Mouse (Mus musculus) heart, postnatal 0 days (tissue): ENCODE data around the gene Specc1l. TPM values are rescaled to one million over a fixed set of nuclear protein-coding genes. Genes with fewer than 3 reads are reported as not detected.

Experiments used
- ATAC-seq: fragments of 200-750 bp; cut with Nextera tagmentation; 2 replicates; pipeline ENCODE4 v1.8.0; 2017; ENCODE audit warnings: low read depth, moderate number of reproducible peaks, moderate library complexity; ENCODE audit not compliant: insufficient read depth
- DNase-seq: peaks from one replicate; pipeline ENCODE4 v3.0.0-alpha.2; 2016; ENCODE audit warnings: low spot score
- H3K27ac ChIP-seq: fragments of 300-500 bp; sonication (generic); 2 replicates; pipeline ENCODE4 v1.5.1; 2014; ENCODE audit warnings: low read depth, mild to moderate bottlenecking
- H3K27me3 ChIP-seq: fragments of 300-500 bp; sonication (generic); 2 replicates; pipeline ENCODE4 v1.6.1; 2014; ENCODE audit warnings: low read length, mixed read lengths; ENCODE audit not compliant: control insufficient read depth, insufficient read depth
- H3K36me3 ChIP-seq: fragments of 300-500 bp; sonication (generic); replicated peaks from 2 replicates; pipeline ENCODE4 v1.6.1; 2014; ENCODE audit warnings: low read length, mixed read lengths; ENCODE audit not compliant: control insufficient read depth, insufficient read depth
- H3K4me1 ChIP-seq: fragments of 300-500 bp; sonication (generic); 2 replicates; pipeline ENCODE4 v1.6.1; 2014; ENCODE audit warnings: antibody characterized with exemption; ENCODE audit not compliant: control insufficient read depth, insufficient read depth
- H3K4me2 ChIP-seq: fragments of 300-500 bp; sonication (generic); 2 replicates; pipeline ENCODE4 v1.6.1; 2014; ENCODE audit warnings: low read depth, mild to moderate bottlenecking, low read length, moderate library complexity
- H3K4me3 ChIP-seq: fragments of 300-500 bp; sonication (generic); 2 replicates; pipeline ENCODE4 v1.5.1; 2014; ENCODE audit warnings: low read depth, low read length
- H3K9ac ChIP-seq: fragments of 300-500 bp; sonication (generic); replicated peaks from 2 replicates; pipeline ENCODE4 v1.6.1; 2014; ENCODE audit warnings: low read depth, low read length, mixed read lengths
- H3K9me3 ChIP-seq: fragments of 300-500 bp; sonication (generic); replicated peaks from 2 replicates; pipeline ENCODE4 v1.6.1; 2016; ENCODE audit warnings: low read length; ENCODE audit not compliant: control insufficient read depth
- CTCF ChIP-seq: IDR thresholded peaks from 2 replicates; pipeline ENCODE4 v1.5.1; 2016; ENCODE audit warnings: antibody characterized with exemption, control low read depth, low read depth
- EP300 ChIP-seq: IDR thresholded peaks from 2 replicates; pipeline ENCODE4 v1.6.1; 2016; ENCODE audit warnings: antibody characterized with exemption, low read depth
- WGBS: fragments of 180-500 bp; shearing (Covaris S2); extraction: QIAGEN DNeasy Blood & Tissue Kit; methylation state at CpG from one replicate; pipeline ENCODE4 v1.1.7; 2014; 5-methylcytosine and 5-hydroxymethylcytosine counted together
- polyA plus RNA-seq: library from polyadenylated mRNA; unstranded; fragments of >200 nt; fragmentation: Nextera tagmentation; extraction: Ambion mirVana; gene quantifications from 2 replicates; pipeline ENCODE4 v1.2.1, GENCODE M21; 2015
- total RNA-seq: library from RNA; depleted of rRNA; stranded (reverse); fragments of >200 nt; gene quantifications from 2 replicates; pipeline ENCODE4 v1.2.3, GENCODE M21; 2014; ENCODE audit warnings: low replicate concordance

Specc1l gene
- total and polyA plus RNA-seq, 2 experiments from 2014 or later, result 13.3 to 23.4 TPM

DNA sequence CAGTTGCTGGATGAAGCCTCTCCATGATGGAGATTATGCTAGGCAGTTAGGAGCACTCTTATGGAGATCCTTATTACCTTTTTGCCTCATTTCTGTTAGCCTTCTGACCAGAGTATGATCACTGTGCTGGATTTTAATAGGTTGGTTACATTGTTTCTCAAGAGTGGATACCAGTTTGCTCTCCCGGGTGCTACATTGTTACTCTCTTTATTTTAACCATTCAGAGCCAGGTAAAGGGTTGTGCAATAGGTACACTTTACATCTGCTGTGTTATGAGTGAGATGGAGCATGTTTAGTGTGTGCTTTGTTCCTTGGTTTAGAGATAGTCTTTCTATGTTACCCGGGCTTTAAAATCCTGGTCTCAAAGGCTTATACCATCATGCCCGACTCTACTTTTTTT lies 24.3 kb downstream of the Specc1l start:
- Histone ChIP-seq H3K9ac (no peak overlapping the region), H3K36me3 (peaks cover 31% of the 10 kb centered on the region), H3K27ac (no peak overlapping the region), H3K9me3 (no peaks in the 10 kb centered on the region), H3K27me3 (no peaks in the 10 kb centered on the region), H3K4me2 (no peak overlapping the region), H3K4me1 (no peaks in the 10 kb centered on the region), H3K4me3 (no peak overlapping the region)
- WGBS, result 97% methylated on average over 3 of the region's 3 CpGs
- no peak for ATAC-seq
- no peak for DNase-seq
- TF ChIP-seq CTCF, result no peak
- TF ChIP-seq EP300, result no peak

DNA sequence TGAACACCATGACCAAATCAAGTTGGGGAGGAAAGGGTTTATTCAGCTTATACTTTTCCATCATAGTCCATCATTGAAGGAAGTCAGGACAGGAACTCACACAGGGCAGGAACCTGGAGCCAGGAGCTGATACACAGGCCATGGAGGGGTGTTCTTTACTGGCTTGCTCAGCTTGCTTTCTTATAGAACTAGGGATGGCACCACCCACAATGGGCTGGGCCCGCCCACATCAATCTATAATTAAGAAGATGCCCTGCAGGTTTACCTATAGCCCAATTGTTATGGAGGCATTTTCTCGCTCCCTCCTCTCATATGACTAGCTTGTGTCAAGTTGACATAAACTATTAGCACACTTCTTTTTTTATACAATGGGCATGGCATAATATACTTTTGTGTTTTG lies 25.3 kb downstream of the Specc1l start:
- no peak for ATAC-seq
- 93% methylated on average over 2 of the region's 2 CpGs for WGBS

DNA sequence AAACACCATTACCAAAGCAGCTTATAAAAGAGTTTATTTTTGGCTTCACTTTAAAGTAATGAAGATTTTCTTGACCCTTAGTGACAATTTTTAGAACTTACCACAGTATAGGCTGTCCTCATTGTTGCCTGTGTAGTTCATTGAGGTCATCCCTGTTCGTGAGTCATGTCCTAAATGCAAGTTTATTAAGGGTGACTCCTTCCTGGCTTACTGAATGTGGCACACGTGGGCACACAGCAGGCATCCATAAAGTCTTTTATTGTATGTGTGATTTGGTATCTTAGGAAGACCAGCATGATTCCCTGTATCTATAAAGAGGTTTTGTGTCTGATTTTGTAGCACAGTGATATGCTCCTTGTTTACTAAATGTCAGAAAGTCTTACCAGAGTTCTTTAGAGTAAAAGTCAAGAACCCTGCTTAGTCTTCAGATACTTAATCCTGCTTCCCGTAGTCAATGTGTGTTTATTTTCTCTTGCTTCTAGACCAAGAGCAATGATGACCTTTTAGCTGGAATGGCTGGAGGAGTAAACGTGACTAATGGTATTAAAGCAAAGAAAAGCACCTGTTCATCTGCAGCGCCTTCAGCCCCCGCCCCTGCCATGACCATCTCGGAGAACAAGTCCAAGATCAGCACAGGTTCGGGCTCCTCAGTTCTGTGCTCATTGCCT lies 28.8 kb downstream of the Specc1l start:
- H3K36me3 ChIP-seq, result peaks cover 57% of the 10 kb centered on the region
- 84% methylated on average over 8 of the region's 8 CpGs for WGBS
- no peak for DNase-seq

More for the DNA sequence above, 25.3 kb downstream of the Specc1l start:
- Histone ChIP-seq H3K36me3 (peaks cover 33% of the 10 kb centered on the region), H3K4me1 (no peaks in the 10 kb centered on the region), H3K27me3 (no peaks in the 10 kb centered on the region), H3K9ac (no peak overlapping the region), H3K9me3 (no peaks in the 10 kb centered on the region), H3K4me2 (no peak overlapping the region), H3K4me3 (no peak overlapping the region), H3K27ac (no peak overlapping the region)
- no peak for DNase-seq
- TF ChIP-seq CTCF (no peak), EP300 (no peak)

DNA sequence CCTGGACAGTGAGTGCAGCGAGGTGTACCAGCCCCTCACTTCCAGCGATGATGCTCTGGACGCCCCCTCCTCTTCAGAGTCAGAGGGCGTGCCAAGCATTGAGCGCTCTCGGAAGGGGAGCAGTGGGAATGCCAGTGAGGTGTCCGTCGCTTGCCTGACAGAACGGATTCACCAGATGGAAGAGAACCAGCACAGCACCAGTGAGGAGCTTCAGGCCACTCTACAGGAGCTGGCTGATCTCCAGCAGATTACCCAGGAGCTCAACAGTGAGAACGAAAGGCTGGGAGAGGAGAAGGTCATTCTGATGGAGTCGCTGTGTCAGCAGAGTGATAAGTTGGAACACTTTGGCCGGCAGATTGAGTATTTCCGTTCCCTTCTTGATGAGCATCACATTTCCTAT lies 33.9 kb downstream of the Specc1l start:
- peak; percentile 8; the same call in 1 of the 2 replicates for ATAC-seq
- H3K9me3 ChIP-seq, result no peaks in the 10 kb centered on the region
- no peak overlapping the region for H3K4me3 ChIP-seq
- TF ChIP-seq CTCF, result no peak
- TF ChIP-seq EP300, result no peak
- no peaks in the 10 kb centered on the region for H3K27me3 ChIP-seq
- H3K36me3 ChIP-seq, result peaks cover 89% of the 10 kb centered on the region
- no peaks in the 10 kb centered on the region for H3K4me1 ChIP-seq
- no peak overlapping the region for H3K27ac ChIP-seq
- no peak overlapping the region for H3K9ac ChIP-seq
- WGBS, result 56% methylated on average over 13 of the region's 13 CpGs
- H3K4me2 ChIP-seq, result no peak overlapping the region
- no peak for DNase-seq

More for the DNA sequence above, 28.8 kb downstream of the Specc1l start:
- no peak overlapping the region for H3K27ac ChIP-seq
- H3K9me3 ChIP-seq, result no peaks in the 10 kb centered on the region
- H3K4me3 ChIP-seq, result no peak overlapping the region
- no peak for ATAC-seq
- H3K9ac ChIP-seq, result no peak overlapping the region
- H3K27me3 ChIP-seq, result no peaks in the 10 kb centered on the region
- no peak overlapping the region for H3K4me2 ChIP-seq
- H3K4me1 ChIP-seq, result no peaks in the 10 kb centered on the region
- no peak for TF ChIP-seq CTCF
- TF ChIP-seq EP300, result no peak

DNA sequence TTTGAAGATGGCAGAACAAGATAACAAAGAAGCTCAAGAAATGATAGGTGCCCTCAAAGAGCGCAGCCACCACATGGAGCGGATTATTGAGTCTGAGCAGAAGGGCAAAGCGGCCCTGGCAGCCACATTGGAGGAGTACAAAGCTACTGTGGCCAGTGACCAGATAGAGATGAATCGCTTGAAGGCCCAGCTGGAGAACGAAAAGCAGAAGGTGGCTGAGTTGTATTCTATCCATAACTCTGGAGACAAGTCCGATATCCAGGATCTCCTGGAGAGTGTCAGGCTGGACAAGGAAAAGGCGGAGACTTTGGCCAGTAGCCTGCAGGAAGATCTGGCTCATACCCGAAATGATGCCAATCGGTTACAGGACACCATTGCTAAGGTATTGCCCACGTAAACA lies 34.5 kb downstream of the Specc1l start:
- WGBS, result 82% methylated on average over 10 of the region's 10 CpGs
- H3K36me3 ChIP-seq, result peaks cover 84% of the 10 kb centered on the region

DNA sequence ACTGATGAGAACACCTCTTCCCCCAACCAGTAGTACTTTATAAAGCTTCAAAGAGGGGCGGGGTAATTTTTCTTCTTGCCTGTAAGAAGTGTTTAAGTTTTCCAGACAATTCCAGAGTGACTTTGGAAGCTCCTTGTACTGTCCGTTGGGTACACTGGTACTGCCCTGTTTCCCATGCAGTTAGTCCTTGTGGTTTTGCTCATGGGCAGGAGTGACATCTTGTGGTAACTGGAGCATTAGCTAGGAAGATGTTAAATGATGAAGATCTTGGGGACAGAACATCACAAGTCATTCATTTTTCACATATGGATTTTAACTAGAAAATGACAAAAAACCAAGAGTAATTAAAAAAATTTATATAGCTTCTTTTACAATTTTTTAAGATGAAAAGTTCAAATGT lies 39.1 kb downstream of the Specc1l start:
- no peak overlapping the region for H3K4me2 ChIP-seq
- no peak for ATAC-seq
- TF ChIP-seq EP300, result no peak
- TF ChIP-seq CTCF, result peak; percentile 70
- 46% methylated on average over 2 of the region's 2 CpGs for WGBS
- no peaks in the 10 kb centered on the region for H3K27me3 ChIP-seq
- peak; percentile 59 for DNase-seq
- no peaks in the 10 kb centered on the region for H3K9me3 ChIP-seq
- H3K27ac ChIP-seq, result no peak overlapping the region
- no peak overlapping the region for H3K4me3 ChIP-seq
- H3K36me3 ChIP-seq, result peaks cover 38% of the 10 kb centered on the region
- no peak overlapping the region for H3K9ac ChIP-seq
- peaks cover 8% of the 10 kb centered on the region; the same call in 1 of the 2 replicates for H3K4me1 ChIP-seq

More for the DNA sequence above, 34.5 kb downstream of the Specc1l start:
- Histone ChIP-seq H3K27ac (no peak overlapping the region), H3K4me1 (no peaks in the 10 kb centered on the region), H3K27me3 (no peaks in the 10 kb centered on the region), H3K9me3 (no peaks in the 10 kb centered on the region), H3K9ac (no peak overlapping the region), H3K4me2 (no peak overlapping the region), H3K4me3 (no peak overlapping the region)
- no peak; the same call in 1 of the 2 replicates for ATAC-seq
- no peak for DNase-seq
- no peak for TF ChIP-seq CTCF
- TF ChIP-seq EP300, result no peak
